Mouse (Mus musculus): ENCODE measurements around the gene Gm8127. TPM values are rescaled to one million over a fixed set of nuclear protein-coding genes. Genes with fewer than 3 reads are reported as not detected.
"Not testable (repeated sequence)": the region's sequence is repeated elsewhere in the genome, so short reads cannot be mapped to it uniquely, and the experiment has no call there.

The Gm8127 gene
- not detected in 2 replicates for polyA plus RNA-seq (2015; fragmentation: Nextera tagmentation; extraction: Ambion mirVana)

GRCm38 (mm10) chr14:43293503-43293902, at the start of gene Gm8127:
Gene Gm8127 (minus strand): TSS chr14:43293832.
- H3K9me3 ChIP-seq (ENCODE audit: control insufficient read depth, low read length); H3K4me3 ChIP-seq (ENCODE audit: low read length); H3K27ac ChIP-seq (ENCODE audit: low read length); ATAC-seq; H3K4me2 ChIP-seq (ENCODE audit: low read depth, low read length); H3K4me1 ChIP-seq (ENCODE audit: control insufficient read depth, insufficient read depth, low read length); H3K9ac ChIP-seq (ENCODE audit: low read depth, low read length); H3K27me3 ChIP-seq (replicated peaks; ENCODE audit: control insufficient read depth, insufficient read depth, low read length); H3K36me3 ChIP-seq (ENCODE audit: control insufficient read depth, insufficient read depth, low read length): not testable (repeated sequence)
- WGBS, result 77% methylated on average over 3 of the region's 3 CpGs

DNA sequence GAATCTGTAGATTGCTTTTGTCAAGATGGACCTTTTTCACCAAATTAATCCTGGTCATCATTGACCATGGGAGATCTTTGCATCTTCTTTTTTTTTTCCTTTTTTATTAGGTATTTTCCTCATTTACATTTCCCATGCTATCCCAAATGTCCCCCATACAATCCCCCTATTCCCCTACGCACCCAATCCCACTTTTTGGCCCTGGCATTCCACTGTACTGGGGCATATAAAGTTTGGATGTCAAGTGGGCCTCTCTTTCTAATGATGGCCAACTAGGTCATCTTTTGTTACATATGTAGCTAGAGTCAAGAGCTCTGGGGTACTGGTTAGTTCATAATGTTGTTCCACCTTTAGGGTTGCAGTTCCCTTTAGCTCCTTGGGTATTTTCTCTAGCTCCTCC, 44.0 kb upstream of the Gm8127 start:
- 73% methylated on average over 1 of the region's 1 CpGs for WGBS
- H3K36me3 ChIP-seq (ENCODE audit: control insufficient read depth, insufficient read depth, low read length); H3K9ac ChIP-seq (ENCODE audit: low read depth, low read length); H3K4me3 ChIP-seq (ENCODE audit: low read length); ATAC-seq; H3K9me3 ChIP-seq (ENCODE audit: control insufficient read depth, low read length); H3K4me1 ChIP-seq (ENCODE audit: control insufficient read depth, insufficient read depth, low read length); H3K27me3 ChIP-seq (replicated peaks; ENCODE audit: control insufficient read depth, insufficient read depth, low read length); H3K4me2 ChIP-seq (ENCODE audit: low read depth, low read length); H3K27ac ChIP-seq (ENCODE audit: low read length): not testable (repeated sequence)

- not testable (repeated sequence) for H3K27ac ChIP-seq (ENCODE audit: low read length); H3K4me1 ChIP-seq (ENCODE audit: control insufficient read depth, insufficient read depth, low read length); H3K4me3 ChIP-seq (ENCODE audit: low read length); H3K36me3 ChIP-seq (ENCODE audit: control insufficient read depth, insufficient read depth, low read length); H3K27me3 ChIP-seq (replicated peaks; ENCODE audit: control insufficient read depth, insufficient read depth, low read length); H3K9ac ChIP-seq (ENCODE audit: low read depth, low read length); H3K9me3 ChIP-seq (ENCODE audit: control insufficient read depth, low read length); H3K4me2 ChIP-seq (ENCODE audit: low read depth, low read length); ATAC-seq
- 86% methylated on average over 9 of the region's 11 CpGs for WGBS
Observed at GRCm38 (mm10) chr14:43331362-43331880, 37.8 kb upstream of the Gm8127 start.

GRCm38 (mm10) chr14:43328603-43329002, 35.0 kb upstream of the Gm8127 start:
- H3K9me3 ChIP-seq (ENCODE audit: control insufficient read depth, low read length); H3K4me3 ChIP-seq (ENCODE audit: low read length); H3K27me3 ChIP-seq (replicated peaks; ENCODE audit: control insufficient read depth, insufficient read depth, low read length); ATAC-seq; H3K36me3 ChIP-seq (ENCODE audit: control insufficient read depth, insufficient read depth, low read length); H3K27ac ChIP-seq (ENCODE audit: low read length); H3K9ac ChIP-seq (ENCODE audit: low read depth, low read length); H3K4me1 ChIP-seq (ENCODE audit: control insufficient read depth, insufficient read depth, low read length); H3K4me2 ChIP-seq (ENCODE audit: low read depth, low read length): not testable (repeated sequence)
- WGBS, result 78% methylated on average over 1 of the region's 2 CpGs

GRCm38 (mm10) chr14:43319516-43319915, 25.9 kb upstream of the Gm8127 start:
- not testable (repeated sequence) for H3K4me3 ChIP-seq (ENCODE audit: low read length); H3K9ac ChIP-seq (ENCODE audit: low read depth, low read length); H3K27ac ChIP-seq (ENCODE audit: low read length); ATAC-seq; H3K4me1 ChIP-seq (ENCODE audit: control insufficient read depth, insufficient read depth, low read length); H3K4me2 ChIP-seq (ENCODE audit: low read depth, low read length); H3K9me3 ChIP-seq (ENCODE audit: control insufficient read depth, low read length); H3K36me3 ChIP-seq (ENCODE audit: control insufficient read depth, insufficient read depth, low read length); H3K27me3 ChIP-seq (replicated peaks; ENCODE audit: control insufficient read depth, insufficient read depth, low read length)

- H3K36me3 ChIP-seq (ENCODE audit: control insufficient read depth, insufficient read depth, low read length); H3K27me3 ChIP-seq (replicated peaks; ENCODE audit: control insufficient read depth, insufficient read depth, low read length); H3K4me3 ChIP-seq (ENCODE audit: low read length); H3K4me2 ChIP-seq (ENCODE audit: low read depth, low read length); H3K9me3 ChIP-seq (ENCODE audit: control insufficient read depth, low read length); H3K9ac ChIP-seq (ENCODE audit: low read depth, low read length); H3K27ac ChIP-seq (ENCODE audit: low read length); ATAC-seq; H3K4me1 ChIP-seq (ENCODE audit: control insufficient read depth, insufficient read depth, low read length): not testable (repeated sequence)
- 84% methylated on average over 3 of the region's 3 CpGs for WGBS
Observed at GRCm38 (mm10) chr14:43278681-43279080, 15.0 kb downstream of the Gm8127 start.

DNA sequence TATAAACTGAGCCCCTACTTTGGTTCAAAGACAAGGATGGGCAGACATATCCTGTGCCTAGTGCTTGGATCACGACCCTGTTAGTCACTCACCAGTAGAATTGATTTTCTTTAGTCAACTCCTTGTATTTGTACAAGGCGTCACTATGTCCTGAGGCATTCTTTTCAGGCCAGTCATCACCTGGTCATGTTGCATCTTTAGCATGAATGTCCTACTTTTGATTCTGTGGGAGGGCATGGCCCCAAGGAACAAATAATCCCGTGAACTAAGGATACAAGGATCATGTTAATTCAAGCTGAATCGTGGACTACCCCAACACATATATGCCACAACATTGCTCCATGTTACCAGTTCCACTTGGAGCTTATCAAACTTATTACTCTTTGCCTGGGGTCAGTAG, 15.5 kb downstream of the Gm8127 start:
- WGBS, result 65% methylated on average over 4 of the region's 4 CpGs
- H3K9ac ChIP-seq (ENCODE audit: low read depth, low read length); ATAC-seq; H3K9me3 ChIP-seq (ENCODE audit: control insufficient read depth, low read length); H3K4me1 ChIP-seq (ENCODE audit: control insufficient read depth, insufficient read depth, low read length); H3K27ac ChIP-seq (ENCODE audit: low read length); H3K4me2 ChIP-seq (ENCODE audit: low read depth, low read length); H3K36me3 ChIP-seq (ENCODE audit: control insufficient read depth, insufficient read depth, low read length); H3K4me3 ChIP-seq (ENCODE audit: low read length); H3K27me3 ChIP-seq (replicated peaks; ENCODE audit: control insufficient read depth, insufficient read depth, low read length): not testable (repeated sequence)

DNA sequence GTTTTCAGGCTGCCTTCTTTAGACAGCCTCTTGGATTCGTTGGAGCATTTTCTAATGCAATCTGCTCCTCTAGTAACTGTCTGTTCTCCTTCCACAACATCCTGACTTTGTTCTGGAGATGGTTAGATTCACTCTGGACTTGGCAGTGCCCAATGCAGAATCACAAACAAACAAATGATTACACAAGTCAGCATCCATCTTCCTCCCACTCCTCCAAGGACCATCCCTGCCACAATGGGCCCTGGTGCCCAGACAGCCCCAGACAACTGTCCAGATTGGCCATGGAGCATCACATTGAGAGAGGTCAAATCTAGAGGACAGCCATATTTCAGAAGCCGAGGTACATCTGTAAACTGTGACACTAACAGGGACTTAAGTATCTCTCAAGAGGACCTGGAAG, 16.2 kb downstream of the Gm8127 start:
- WGBS, result 60% methylated on average over 2 of the region's 2 CpGs

GRCm38 (mm10) chr14:43275752-43276151, 17.9 kb downstream of the Gm8127 start:
- H3K36me3 ChIP-seq (ENCODE audit: control insufficient read depth, insufficient read depth, low read length); H3K4me1 ChIP-seq (ENCODE audit: control insufficient read depth, insufficient read depth, low read length); H3K9ac ChIP-seq (ENCODE audit: low read depth, low read length); H3K27ac ChIP-seq (ENCODE audit: low read length); H3K4me2 ChIP-seq (ENCODE audit: low read depth, low read length); H3K9me3 ChIP-seq (ENCODE audit: control insufficient read depth, low read length); H3K4me3 ChIP-seq (ENCODE audit: low read length); ATAC-seq; H3K27me3 ChIP-seq (replicated peaks; ENCODE audit: control insufficient read depth, insufficient read depth, low read length): not testable (repeated sequence)
- WGBS, result 76% methylated on average over 1 of the region's 1 CpGs

More for the DNA sequence above, 16.2 kb downstream of the Gm8127 start:
- not testable (repeated sequence) for H3K27ac ChIP-seq (ENCODE audit: low read length); H3K4me1 ChIP-seq (ENCODE audit: control insufficient read depth, insufficient read depth, low read length); H3K9me3 ChIP-seq (ENCODE audit: control insufficient read depth, low read length); H3K4me2 ChIP-seq (ENCODE audit: low read depth, low read length); H3K36me3 ChIP-seq (ENCODE audit: control insufficient read depth, insufficient read depth, low read length); ATAC-seq; H3K9ac ChIP-seq (ENCODE audit: low read depth, low read length); H3K4me3 ChIP-seq (ENCODE audit: low read length); H3K27me3 ChIP-seq (replicated peaks; ENCODE audit: control insufficient read depth, insufficient read depth, low read length)

DNA sequence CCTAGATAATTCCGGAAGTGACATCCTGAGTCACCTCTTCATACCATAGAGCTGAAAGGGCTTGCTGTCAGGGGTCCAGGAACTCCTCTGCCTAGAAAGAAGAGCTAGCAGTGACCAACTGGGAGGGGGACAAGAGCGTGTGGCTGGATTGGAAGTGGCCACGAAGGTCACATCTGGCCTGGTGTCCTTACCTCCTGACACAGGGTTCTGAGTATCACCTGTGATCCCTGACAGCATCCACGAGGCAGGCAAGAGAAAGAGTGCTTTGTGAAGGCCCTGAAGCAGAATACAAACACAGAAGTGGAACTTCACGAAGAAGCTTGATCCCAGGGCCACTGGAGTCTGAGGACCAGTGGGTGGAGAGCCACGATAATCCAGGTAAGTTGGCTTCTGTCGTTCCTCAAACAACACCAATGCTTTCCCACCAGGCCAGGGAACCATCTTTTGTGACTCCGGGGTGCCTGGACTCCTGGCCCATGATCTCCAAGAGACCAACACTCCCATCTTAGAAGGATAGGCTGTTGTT, 18.6 kb downstream of the Gm8127 start, which contains the start of gene Gm9732:
Gene Gm9732 (plus strand): TSS at position 51 of the 526 bp plus-strand sequence.
- H3K9me3 ChIP-seq (ENCODE audit: control insufficient read depth, low read length); H3K27me3 ChIP-seq (replicated peaks; ENCODE audit: control insufficient read depth, insufficient read depth, low read length); H3K4me3 ChIP-seq (ENCODE audit: low read length); ATAC-seq; H3K27ac ChIP-seq (ENCODE audit: low read length); H3K4me2 ChIP-seq (ENCODE audit: low read depth, low read length); H3K36me3 ChIP-seq (ENCODE audit: control insufficient read depth, insufficient read depth, low read length); H3K4me1 ChIP-seq (ENCODE audit: control insufficient read depth, insufficient read depth, low read length); H3K9ac ChIP-seq (ENCODE audit: low read depth, low read length): not testable (repeated sequence)
- WGBS, result 84% methylated on average over 8 of the region's 8 CpGs
